Comparison of ENCODE assay signal across 9 mouse cellular contexts in genomic region chr8:90302252-90302651, GRCm38 (mm10). TPM values are rescaled to one million over a fixed set of nuclear protein-coding genes. Genes with fewer than 3 reads are reported as not detected.
DNase-seq lines count a peak whose midpoint lies in the region; ATAC-seq lines count a peak whose summit lies in the region.
"Had no signal": no experiment of that assay in that cellular context is flagged by ENCODE, and none has a peak within 500 bp of the region (broad histone marks: within the 10 kb centered on the region; RNA-seq: fewer than 3 reads in every experiment).

No protein-coding gene starts in this region.

- H3K4me1 ChIP-seq in stomach, embryonic 14.5 days (ENCODE audit: control insufficient read depth, insufficient read depth, low read length) = peaks cover 6% of the 10 kb centered on the region
- H3K4me1 ChIP-seq: megakaryocyte, embryonic 14.5 days had no signal

- no peak overlapping the region for H3K4me3 ChIP-seq in stomach, embryonic 14.5 days (ENCODE audit: low read depth, low read length)
- H3K4me3 ChIP-seq: megakaryocyte, embryonic 14.5 days had no signal

- DNase-seq in embryo, embryonic 11.5 days (ENCODE audit: low read depth, low spot score) = peak; percentile 31
- no peak for DNase-seq in embryo, embryonic 10 days (ENCODE audit: low spot score)
- DNase-seq in right cerebral cortex, postnatal 10 days (ENCODE audit: low spot score in 2 of 2) = peak; percentile 60 to 72
- no peak for DNase-seq in right cerebral cortex, postnatal 36 days (ENCODE audit: low spot score in 2 of 2)
- DNase-seq in large intestine, adult 2 months (ENCODE audit: low read depth, low spot score) = peak; percentile 45
- no peak for DNase-seq in thymus, postnatal 0 days (ENCODE audit: low spot score)
- DNase-seq in spleen, postnatal 36 days (ENCODE audit: low spot score in 2 of 2) = no peak

- H3K36me3 ChIP-seq in stomach, embryonic 14.5 days (ENCODE audit: control insufficient read depth, insufficient read depth, low read length) = no peaks in the 10 kb centered on the region

- H3K27ac ChIP-seq in stomach, embryonic 14.5 days (ENCODE audit: low read length) = peak overlapping the region; percentile 85

- WGBS in large intestine, adult 2 months = 20% methylated on average over 5 of the region's 5 CpGs
- 28% methylated on average over 5 of the region's 5 CpGs for WGBS in stomach, embryonic 14.5 days

- no peaks in the 10 kb centered on the region for H3K27me3 ChIP-seq in stomach, embryonic 14.5 days (ENCODE audit: control insufficient read depth, insufficient read depth, low read length)
- H3K27me3 ChIP-seq: megakaryocyte, embryonic 14.5 days had no signal

- peak; percentile 94 for ATAC-seq in stomach, embryonic 14.5 days (ENCODE audit: insufficient number of reproducible peaks, insufficient read depth, low FRiP score, low read depth)

- peaks cover 4% of the 10 kb centered on the region; the same call in 1 of the 2 replicates for H3K9me3 ChIP-seq in stomach, embryonic 14.5 days (ENCODE audit: control insufficient read depth, low read depth, low read length)

- no peak overlapping the region for H3K9ac ChIP-seq in stomach, embryonic 14.5 days (replicated peaks; ENCODE audit: low read depth, low read length)

- peak overlapping the region; percentile 17 for H3K4me2 ChIP-seq in stomach, embryonic 14.5 days (replicated peaks; ENCODE audit: low read depth, low read length)

RNA-seq across cellular contexts. Expression of gene Tox3, which starts 45.9 kb away (rescaled TPM):
- 7.7 and 11.4 TPM in 2 replicates for polyA plus RNA-seq in large intestine, adult 2 months (2012; rRNA removed)
- 11.2 and 12.3 TPM in 2 replicates for polyA plus RNA-seq in stomach, embryonic 14.5 days (2014; fragmentation: Nextera tagmentation; extraction: Ambion mirVana)
- 3.1 and 3.3 TPM in 2 replicates for polyA plus RNA-seq in thymus, postnatal 0 days (2015; fragmentation: Nextera tagmentation; extraction: Ambion mirVana)

Comparison
In these comparisons a context has a peak if more than half of its experiments do, and no peak if none do; other contexts are left out.
1. DNase-seq: peak in embryo, embryonic 11.5 days (single experiment), right cerebral cortex, postnatal 10 days (2 of 2) and large intestine, adult 2 months (single experiment); none in embryo, embryonic 10 days (single experiment), right cerebral cortex, postnatal 36 days (0 of 2), thymus, postnatal 0 days (single experiment) and spleen, postnatal 36 days (0 of 2).